Mouse (Mus musculus): ENCODE measurements at regions not wholly inside any gene's neighbourhood (a gene's known extent, or its start where the extent isn't known, plus 50 kb on each side); places are given as distances from the start of the nearest gene placed in this dataset.

DNA sequence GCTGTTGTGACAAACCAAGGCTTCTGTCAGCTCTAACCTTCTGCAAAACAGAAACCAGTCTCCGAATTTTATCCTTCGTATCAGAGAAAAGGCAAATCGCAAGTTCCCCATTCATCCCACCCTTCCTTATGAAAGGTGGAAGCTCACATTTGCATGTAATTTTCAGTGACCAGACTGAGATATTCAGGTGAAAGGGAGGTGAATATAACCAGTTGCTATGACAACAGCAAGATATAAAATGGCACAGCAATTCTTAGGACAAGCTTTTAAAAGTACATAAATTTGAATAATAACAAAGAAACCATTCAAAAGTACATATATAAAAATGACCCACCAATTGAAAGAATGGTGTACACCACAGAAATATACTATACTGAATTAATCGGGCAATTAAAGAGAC is 375.4 kb downstream of the Rps29 start:
- Histone ChIP-seq H3K9me3 (replicated peaks; ENCODE audit: control insufficient read depth, insufficient read depth, low read length, poor library complexity, severe bottlenecking) (no peaks in the 10 kb centered on the region), H3K9ac (ENCODE audit: low read depth, poor library complexity, severe bottlenecking) (no peak overlapping the region), H3K36me3 (ENCODE audit: control insufficient read depth, insufficient read depth, low read length, poor library complexity, severe bottlenecking) (no peaks in the 10 kb centered on the region), H3K4me3 (ENCODE audit: low read depth, low read length) (no peak overlapping the region), H3K27ac (ENCODE audit: insufficient read depth, low read length) (no peak overlapping the region), H3K27me3 (ENCODE audit: control insufficient read depth, insufficient read depth, low read length, poor library complexity, severe bottlenecking) (no peaks in the 10 kb centered on the region), H3K4me1 (ENCODE audit: control insufficient read depth, insufficient read depth, low read length) (no peaks in the 10 kb centered on the region)
- TF ChIP-seq CTCF (IDR thresholded peaks at IDR 0.05; ENCODE audit: low read depth, low read length), result no peak
- no peak for TF ChIP-seq POLR2A (IDR thresholded peaks at IDR 0.05; ENCODE audit: insufficient read depth, low read length)
- no peak for TF ChIP-seq EP300 (IDR thresholded peaks at IDR 0.05; ENCODE audit: insufficient read depth, low read depth, low read length)

DNA sequence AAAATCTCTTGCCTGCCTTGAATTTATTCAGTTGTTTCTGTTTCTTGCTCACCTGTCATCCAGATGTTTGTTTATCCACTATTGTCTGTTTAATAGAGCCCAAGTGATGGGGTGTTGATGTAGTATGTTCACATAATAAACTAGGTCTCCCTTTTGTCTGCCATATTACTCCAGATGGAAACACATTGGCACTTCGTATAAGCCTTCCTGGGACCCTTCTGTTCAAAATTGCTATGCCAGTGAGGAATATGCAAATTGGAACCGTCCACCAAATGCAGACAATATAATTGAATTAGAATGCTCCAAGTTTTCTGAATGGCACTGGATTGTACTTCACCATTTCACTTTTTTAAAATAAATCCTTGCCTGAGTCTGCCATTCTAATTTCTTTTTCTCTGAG is 383.5 kb downstream of the Rps29 start:
- Histone ChIP-seq H3K36me3 (ENCODE audit: control insufficient read depth, insufficient read depth, low read length, poor library complexity, severe bottlenecking) (no peaks in the 10 kb centered on the region), H3K27ac (ENCODE audit: insufficient read depth, low read length) (no peak overlapping the region)

DNA sequence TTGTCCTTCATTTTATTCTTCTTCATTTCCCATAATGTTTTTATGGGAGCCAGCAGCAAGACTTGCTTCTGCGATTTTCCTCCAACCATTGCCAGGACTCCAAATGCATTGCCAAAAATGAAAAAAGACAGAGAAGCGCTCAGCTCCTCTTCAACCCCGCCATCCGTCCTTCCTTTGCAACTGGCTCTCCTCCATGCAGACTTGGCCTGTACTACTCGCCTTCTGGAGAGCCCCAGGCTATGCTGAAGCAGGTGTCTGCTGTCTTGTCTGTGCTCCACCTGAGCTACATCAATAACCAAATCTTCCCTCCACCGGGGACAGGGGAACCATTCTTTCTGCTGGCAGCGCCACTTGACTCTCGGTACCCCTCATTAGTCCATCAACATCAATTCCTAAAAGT is 384.2 kb downstream of the Rps29 start:
- H3K27ac ChIP-seq (ENCODE audit: insufficient read depth, low read length), result no peak overlapping the region
- TF ChIP-seq EP300 (IDR thresholded peaks at IDR 0.05; ENCODE audit: insufficient read depth, low read depth, low read length), result no peak
- TF ChIP-seq POLR2A (IDR thresholded peaks at IDR 0.05; ENCODE audit: insufficient read depth, low read length), result no peak
- TF ChIP-seq CTCF (IDR thresholded peaks at IDR 0.05; ENCODE audit: low read depth, low read length), result no peak
- no peak overlapping the region for H3K9ac ChIP-seq (ENCODE audit: low read depth, poor library complexity, severe bottlenecking)
- no peaks in the 10 kb centered on the region for H3K4me1 ChIP-seq (ENCODE audit: control insufficient read depth, insufficient read depth, low read length)
- no peak overlapping the region for H3K4me3 ChIP-seq (ENCODE audit: low read depth, low read length)
- H3K36me3 ChIP-seq (ENCODE audit: control insufficient read depth, insufficient read depth, low read length, poor library complexity, severe bottlenecking), result no peaks in the 10 kb centered on the region
- no peaks in the 10 kb centered on the region for H3K27me3 ChIP-seq (ENCODE audit: control insufficient read depth, insufficient read depth, low read length, poor library complexity, severe bottlenecking)
- H3K9me3 ChIP-seq (replicated peaks; ENCODE audit: control insufficient read depth, insufficient read depth, low read length, poor library complexity, severe bottlenecking), result no peaks in the 10 kb centered on the region

More for the DNA sequence above, 383.5 kb downstream of the Rps29 start:
- no peaks in the 10 kb centered on the region for H3K4me1 ChIP-seq (ENCODE audit: control insufficient read depth, insufficient read depth, low read length)
- TF ChIP-seq CTCF (IDR thresholded peaks at IDR 0.05; ENCODE audit: low read depth, low read length), result no peak
- no peak for TF ChIP-seq POLR2A (IDR thresholded peaks at IDR 0.05; ENCODE audit: insufficient read depth, low read length)
- TF ChIP-seq EP300 (IDR thresholded peaks at IDR 0.05; ENCODE audit: insufficient read depth, low read depth, low read length), result no peak
- no peaks in the 10 kb centered on the region for H3K27me3 ChIP-seq (ENCODE audit: control insufficient read depth, insufficient read depth, low read length, poor library complexity, severe bottlenecking)
- H3K9ac ChIP-seq (ENCODE audit: low read depth, poor library complexity, severe bottlenecking), result no peak overlapping the region
- H3K9me3 ChIP-seq (replicated peaks; ENCODE audit: control insufficient read depth, insufficient read depth, low read length, poor library complexity, severe bottlenecking), result no peaks in the 10 kb centered on the region
- H3K4me3 ChIP-seq (ENCODE audit: low read depth, low read length), result no peak overlapping the region

DNA sequence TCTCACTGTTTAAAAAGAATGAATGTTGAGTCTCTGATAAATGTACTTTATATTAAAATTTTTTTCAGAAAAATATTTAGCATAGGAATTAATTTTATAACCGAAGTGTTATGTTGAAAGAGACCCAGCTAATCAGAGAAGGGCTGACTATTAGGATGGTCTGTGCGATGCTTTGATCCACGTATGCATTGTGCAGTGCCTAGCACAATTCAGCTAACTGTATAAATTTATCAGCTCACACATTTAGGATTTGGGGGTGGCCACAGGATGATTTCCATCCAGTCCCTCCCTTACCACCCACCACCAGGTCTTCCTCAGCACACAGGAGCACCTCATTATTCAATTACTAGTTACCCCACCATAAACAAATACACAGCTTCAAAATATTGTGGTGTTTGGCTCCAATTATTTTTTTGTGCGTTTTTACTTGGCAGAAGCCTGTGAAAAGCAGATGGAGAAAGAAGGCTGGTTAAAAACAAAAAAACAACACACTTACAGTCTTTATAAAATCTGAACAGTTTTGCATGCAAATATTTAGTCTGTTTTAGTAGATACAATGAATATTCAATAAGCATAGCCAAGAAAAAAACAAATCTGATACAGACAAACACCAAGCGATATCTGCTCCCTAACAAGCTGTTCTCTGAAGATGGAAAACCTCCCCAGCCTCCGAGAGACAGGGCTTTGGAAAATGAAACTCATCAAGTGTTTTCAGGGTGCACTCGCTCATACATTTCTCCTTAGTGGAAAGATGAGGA is 400.5 kb downstream of the Rps29 start:
- Histone ChIP-seq H3K27ac (ENCODE audit: insufficient read depth, low read length) (no peak overlapping the region), H3K4me1 (ENCODE audit: control insufficient read depth, insufficient read depth, low read length) (no peaks in the 10 kb centered on the region), H3K9me3 (replicated peaks; ENCODE audit: control insufficient read depth, insufficient read depth, low read length, poor library complexity, severe bottlenecking) (no peaks in the 10 kb centered on the region), H3K27me3 (ENCODE audit: control insufficient read depth, insufficient read depth, low read length, poor library complexity, severe bottlenecking) (no peaks in the 10 kb centered on the region), H3K4me3 (ENCODE audit: low read depth, low read length) (no peak overlapping the region), H3K36me3 (ENCODE audit: control insufficient read depth, insufficient read depth, low read length, poor library complexity, severe bottlenecking) (no peaks in the 10 kb centered on the region), H3K9ac (ENCODE audit: low read depth, poor library complexity, severe bottlenecking) (no peak overlapping the region)
- TF ChIP-seq POLR2A (IDR thresholded peaks at IDR 0.05; ENCODE audit: insufficient read depth, low read length), result no peak
- TF ChIP-seq EP300 (IDR thresholded peaks at IDR 0.05; ENCODE audit: insufficient read depth, low read depth, low read length), result no peak
- no peak for TF ChIP-seq CTCF (IDR thresholded peaks at IDR 0.05; ENCODE audit: low read depth, low read length)

DNA sequence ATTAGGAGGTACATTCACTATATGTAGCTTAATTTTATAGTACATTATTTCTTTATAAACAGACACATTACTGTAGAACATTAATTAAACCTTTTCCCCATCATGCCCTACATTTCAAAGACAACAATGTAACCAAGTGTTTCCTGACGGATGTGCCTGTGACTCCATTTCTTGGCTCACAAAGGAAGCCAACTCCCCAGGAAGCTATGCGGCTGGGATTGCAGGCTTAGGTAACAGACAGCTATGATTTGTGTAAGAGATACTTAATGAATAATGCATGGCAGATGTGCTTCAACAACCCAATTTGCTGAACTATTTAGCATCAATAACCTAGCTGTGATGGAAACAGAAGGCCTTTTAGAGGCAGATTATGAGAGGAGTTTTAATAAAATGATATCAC is 430.1 kb downstream of the Rps29 start:
- TF ChIP-seq CTCF (IDR thresholded peaks at IDR 0.05; ENCODE audit: low read depth, low read length), result no peak
- TF ChIP-seq POLR2A (IDR thresholded peaks at IDR 0.05; ENCODE audit: insufficient read depth, low read length), result no peak
- TF ChIP-seq EP300 (IDR thresholded peaks at IDR 0.05; ENCODE audit: insufficient read depth, low read depth, low read length), result no peak
- Histone ChIP-seq H3K9me3 (replicated peaks; ENCODE audit: control insufficient read depth, insufficient read depth, low read length, poor library complexity, severe bottlenecking) (peaks cover 5% of the 10 kb centered on the region; the same call in 1 of the 2 replicates), H3K27ac (ENCODE audit: insufficient read depth, low read length) (no peak overlapping the region)

DNA sequence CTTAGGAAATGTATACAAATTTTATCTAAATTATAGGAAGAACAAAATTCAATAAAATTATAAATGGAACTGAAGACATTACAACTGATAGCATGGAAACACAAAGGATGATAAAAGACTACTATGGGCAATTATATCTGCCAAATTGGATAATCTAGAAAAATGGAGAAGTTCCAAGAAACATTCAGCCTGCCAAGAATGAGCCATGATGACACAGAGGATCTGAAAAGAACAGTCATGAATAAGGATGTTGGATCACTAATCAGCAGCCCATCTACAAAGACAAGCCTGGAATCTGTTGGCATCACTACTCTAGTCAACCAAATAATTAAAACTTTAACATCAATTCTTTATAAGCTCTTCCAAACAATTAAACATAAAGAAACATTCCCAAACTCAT is 440.0 kb downstream of the Rps29 start:
- H3K4me3 ChIP-seq (ENCODE audit: low read depth, low read length), result no peak overlapping the region
- no peak overlapping the region for H3K9ac ChIP-seq (ENCODE audit: low read depth, poor library complexity, severe bottlenecking)
- no peaks in the 10 kb centered on the region for H3K27me3 ChIP-seq (ENCODE audit: control insufficient read depth, insufficient read depth, low read length, poor library complexity, severe bottlenecking)
- no peaks in the 10 kb centered on the region for H3K9me3 ChIP-seq (replicated peaks; ENCODE audit: control insufficient read depth, insufficient read depth, low read length, poor library complexity, severe bottlenecking)
- no peaks in the 10 kb centered on the region for H3K4me1 ChIP-seq (ENCODE audit: control insufficient read depth, insufficient read depth, low read length)
- H3K36me3 ChIP-seq (ENCODE audit: control insufficient read depth, insufficient read depth, low read length, poor library complexity, severe bottlenecking), result no peaks in the 10 kb centered on the region
- H3K27ac ChIP-seq (ENCODE audit: insufficient read depth, low read length), result no peak overlapping the region
- no peak for TF ChIP-seq CTCF (IDR thresholded peaks at IDR 0.05; ENCODE audit: low read depth, low read length)
- TF ChIP-seq EP300 (IDR thresholded peaks at IDR 0.05; ENCODE audit: insufficient read depth, low read depth, low read length), result no peak
- no peak for TF ChIP-seq POLR2A (IDR thresholded peaks at IDR 0.05; ENCODE audit: insufficient read depth, low read length)

More for the DNA sequence above, 430.1 kb downstream of the Rps29 start:
- Histone ChIP-seq H3K27me3 (ENCODE audit: control insufficient read depth, insufficient read depth, low read length, poor library complexity, severe bottlenecking) (no peaks in the 10 kb centered on the region), H3K4me1 (ENCODE audit: control insufficient read depth, insufficient read depth, low read length) (no peaks in the 10 kb centered on the region), H3K36me3 (ENCODE audit: control insufficient read depth, insufficient read depth, low read length, poor library complexity, severe bottlenecking) (no peaks in the 10 kb centered on the region), H3K4me3 (ENCODE audit: low read depth, low read length) (no peak overlapping the region), H3K9ac (ENCODE audit: low read depth, poor library complexity, severe bottlenecking) (no peak overlapping the region)

Data from ES-Bruce4 (cell line).